Mouse (Mus musculus): ENCODE results near the gene Fam90a1b. TPM values are rescaled to one million over a fixed set of nuclear protein-coding genes. Genes with fewer than 3 reads are reported as not detected.

Gene Fam90a1b
- polyA plus RNA-seq, 1 experiment from 2014 or later: not detected

Small RNAs within 50 kb of the gene (microRNA-seq; reads per million reads assigned to microRNA genes)
- not detected for gene Gm44477

Other genes starting within 250 kb of the Fam90a1b start
- gene Zfx, start 243.1 kb downstream of the Fam90a1b start, polyA plus RNA-seq (2014; fragmentation: Nextera tagmentation; extraction: Ambion mirVana): 30.0 and 32.8 TPM in 2 replicates
- gene Eif2s3x, start 153.9 kb downstream of the Fam90a1b start, polyA plus RNA-seq (2014; fragmentation: Nextera tagmentation; extraction: Ambion mirVana): 75.5 and 123 TPM in 2 replicates
- gene Klhl15, start 132.2 kb downstream of the Fam90a1b start, polyA plus RNA-seq (2014; fragmentation: Nextera tagmentation; extraction: Ambion mirVana): 10.4 and 11.6 TPM in 2 replicates
- 81.8 and 84.8 TPM in 2 replicates for gene Apoo, start 340 bp upstream of the Fam90a1b start, polyA plus RNA-seq (2014; fragmentation: Nextera tagmentation; extraction: Ambion mirVana)
- gene Maged1, start 175.4 kb upstream of the Fam90a1b start, polyA plus RNA-seq (2014; fragmentation: Nextera tagmentation; extraction: Ambion mirVana): 532 and 591 TPM in 2 replicates

All from intestine, embryonic 14.5 days (tissue).